Mouse (Mus musculus): ENCODE results near the gene Thegl.

DNA sequence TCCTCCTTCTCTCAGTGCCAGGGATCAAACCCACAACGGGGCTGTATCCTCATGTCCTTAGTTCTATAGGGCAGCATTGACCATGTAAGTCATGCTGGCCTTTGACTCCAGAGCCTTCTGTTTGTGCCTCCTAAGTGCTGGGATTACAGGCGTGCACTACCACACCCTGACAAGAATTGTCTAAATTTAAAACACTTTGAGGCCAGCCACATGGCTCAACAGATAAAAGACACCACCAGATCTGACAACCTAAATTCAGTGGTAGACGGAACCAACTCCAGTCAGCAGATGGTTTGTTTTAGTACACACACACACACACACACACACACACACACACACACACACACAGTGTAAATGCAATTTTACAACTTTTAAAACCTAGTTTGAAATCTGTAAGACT lies 12.2 kb downstream of the Thegl start:
- TF ChIP-seq CTCF (IDR thresholded peaks at IDR 0.05; ENCODE audit: extremely low read depth, insufficient read length, insufficient replicate concordance, low read depth, low read length) (no peak), POLR2A (IDR thresholded peaks at IDR 0.05; ENCODE audit: low read depth, low read length) (no peak)

Data from small intestine, adult 2 months (tissue).